Mouse (Mus musculus): Measurements from ENCODE around the gene Mtnr1a.

- TF ChIP-seq GATA1 (IDR thresholded peaks at IDR 0.05; ENCODE audit: borderline replicate concordance, low read length) (no peak), FLI1 (IDR thresholded peaks at IDR 0.05; ENCODE audit: low read length) (no peak)
These were observed 48.7 kb downstream of the Mtnr1a start for GRCm38 (mm10) chr8:45117588-45117987.

Measured in megakaryocyte, embryonic 14.5 days (primary cell).